In genomic region chr7:132810879-132811278, GRCm38 (mm10) we compare ENCODE assay signal across 8 mouse cellular contexts. TPM values are rescaled to one million over a fixed set of nuclear protein-coding genes. Genes with fewer than 3 reads are reported as not detected.
DNase-seq lines count a peak whose midpoint lies in the region; ATAC-seq lines count a peak whose summit lies in the region.

No protein-coding gene starts in this region.

- H3K9me3 ChIP-seq in limb, embryonic 12.5 days = no peaks in the 10 kb centered on the region
- no peaks in the 10 kb centered on the region for H3K9me3 ChIP-seq in midbrain, embryonic 14.5 days (ENCODE audit: control insufficient read depth, low read length)

- DNase-seq in layer of hippocampus, adult 11-12 months (ENCODE audit: low spot score) = peak; percentile 91
- no peak for DNase-seq in layer of hippocampus, adult 9-10 months (ENCODE audit: low spot score)
- DNase-seq in embryo, embryonic 9.5 days (ENCODE audit: extremely low spot score) = peak; percentile 86
- DNase-seq in gastrocnemius, postnatal 4 days (ENCODE audit: low spot score in 2 of 2) = peak; percentile 80 to 93
- DNase-seq in kidney, adult 18-20 months = peak; percentile 93
- peak; percentile 92 for DNase-seq in midbrain, embryonic 14.5 days
- DNase-seq in spleen, adult 12 weeks (ENCODE audit: low spot score) = peak; percentile 85

- H3K36me3 ChIP-seq in limb, embryonic 12.5 days = no peaks in the 10 kb centered on the region
- no peaks in the 10 kb centered on the region for H3K36me3 ChIP-seq in midbrain, embryonic 14.5 days (ENCODE audit: control insufficient read depth, insufficient read depth, low read length)

- H3K4me3 ChIP-seq in limb, embryonic 12.5 days (replicated peaks) = peak overlapping the region; percentile 73
- H3K4me3 ChIP-seq in midbrain, embryonic 14.5 days (replicated peaks; ENCODE audit: low read depth, low read length) = no peak overlapping the region

- peak overlapping the region; percentile 83 for H3K4me2 ChIP-seq in limb, embryonic 12.5 days
- peak overlapping the region; percentile 91 for H3K4me2 ChIP-seq in midbrain, embryonic 14.5 days (ENCODE audit: low read length)

- 29% methylated on average over 1 of the region's 1 CpGs for WGBS in limb, embryonic 12.5 days
- 53% methylated on average over 1 of the region's 1 CpGs for WGBS in midbrain, embryonic 14.5 days

- 0 out of 2 replicates have a peak overlapping the region, but pooled peaks have one; percentile 41 for H3K27ac ChIP-seq in limb, embryonic 12.5 days
- H3K27ac ChIP-seq in midbrain, embryonic 14.5 days (replicated peaks; ENCODE audit: low read depth, low read length) = no peak overlapping the region

- peaks cover 81% of the 10 kb centered on the region for H3K4me1 ChIP-seq in limb, embryonic 12.5 days (replicated peaks)
- peaks cover 58% of the 10 kb centered on the region for H3K4me1 ChIP-seq in midbrain, embryonic 14.5 days (ENCODE audit: control insufficient read depth, insufficient read depth, low read length)

- H3K9ac ChIP-seq in limb, embryonic 12.5 days (replicated peaks) = no peak overlapping the region
- no peak overlapping the region for H3K9ac ChIP-seq in midbrain, embryonic 14.5 days (replicated peaks; ENCODE audit: low read length)

- no peaks in the 10 kb centered on the region for H3K27me3 ChIP-seq in limb, embryonic 12.5 days
- no peaks in the 10 kb centered on the region for H3K27me3 ChIP-seq in midbrain, embryonic 14.5 days (ENCODE audit: control insufficient read depth, insufficient read depth, low read length)

- no peak for ATAC-seq in limb, embryonic 12.5 days (ENCODE audit: insufficient number of reproducible peaks, insufficient read depth, low FRiP score, low TSS enrichment, low read depth)
- ATAC-seq in midbrain, embryonic 14.5 days (ENCODE audit: low FRiP score, low TSS enrichment) = 0 out of 2 replicates have a peak, but pooled peaks have one; percentile 21

RNA-seq across cellular contexts. Expression of gene Fam53b, which starts 2.8 kb away (rescaled TPM):
- total RNA-seq in gastrocnemius, postnatal 4 days (2021) = 10 to 100 TPM; 44.6 to 48.9 TPM
- polyA plus RNA-seq in limb, embryonic 12.5 days (2016; fragmentation: Nextera tagmentation; extraction: Ambion mirVana) = 27.7 and 29.8 TPM in 2 replicates
- 9.3 and 15.5 TPM in 2 replicates for polyA plus RNA-seq in midbrain, embryonic 14.5 days (2014; fragmentation: Nextera tagmentation; extraction: Ambion mirVana)

RNA-seq across cellular contexts. Expression of gene Eef1akmt2, which starts 41.6 kb away (rescaled TPM):
- total RNA-seq in gastrocnemius, postnatal 4 days (2021) = 10 to 100 TPM; 15.7 to 21.1 TPM
- 78.1 and 80.3 TPM in 2 replicates for polyA plus RNA-seq in limb, embryonic 12.5 days (2016; fragmentation: Nextera tagmentation; extraction: Ambion mirVana)
- polyA plus RNA-seq in midbrain, embryonic 14.5 days (2014; fragmentation: Nextera tagmentation; extraction: Ambion mirVana) = 90.0 and 92.6 TPM in 2 replicates

RNA-seq across cellular contexts. Expression of gene Abraxas2, which starts 48.1 kb away (rescaled TPM):
- 10 to 100 TPM; 33.1 to 37.7 TPM for total RNA-seq in gastrocnemius, postnatal 4 days (2021)
- polyA plus RNA-seq in limb, embryonic 12.5 days (2016; fragmentation: Nextera tagmentation; extraction: Ambion mirVana) = 40.4 and 40.8 TPM in 2 replicates
- 40.0 and 42.6 TPM in 2 replicates for polyA plus RNA-seq in midbrain, embryonic 14.5 days (2014; fragmentation: Nextera tagmentation; extraction: Ambion mirVana)
